Mouse (Mus musculus) thymus, adult 18-20 months (tissue): ENCODE measurements around the gene Sugp1.

Experiments
- DNase-seq, 2 experiments: peaks; one replicate each; pipeline ENCODE4 v3.0.0; 2022; ENCODE audit warnings: mixed read lengths in 2 of 2

The Sugp1 gene

GRCm38 (mm10) chr8:70114488-70114887 is 71.9 kb downstream of the Sugp1 start:
- DNase-seq = no peak

- DNase-seq = no peak
These were observed 72.3 kb downstream of the Sugp1 start for GRCm38 (mm10) chr8:70114892-70115291.

GRCm38 (mm10) chr8:70117611-70118010 is 75.0 kb downstream of the Sugp1 start:
- DNase-seq = no peak

- DNase-seq = no peak
These were observed 76.4 kb downstream of the Sugp1 start for GRCm38 (mm10) chr8:70118726-70119700.

- no peak for DNase-seq
These were observed 78.1 kb downstream of the Sugp1 start, which contains the start of gene Ncan for GRCm38 (mm10) chr8:70120667-70121066. Gene Ncan, minus strand, starts transcription at chr8:70120873.
